Mouse (Mus musculus): ENCODE measurements around the gene F3. TPM values are rescaled to one million over a fixed set of nuclear protein-coding genes. Genes with fewer than 3 reads are reported as not detected.
"Not testable (repeated sequence)": the region's sequence is repeated elsewhere in the genome, so short reads cannot be mapped to it uniquely, and the experiment has no call there.

F3 gene
- polyA plus RNA-seq, 1 experiment from 2014 or later, result 7.8 TPM

GRCm38 (mm10) chr3:121739489-121740213, 16.3 kb downstream of the F3 start:
- Histone ChIP-seq H3K4me2 (ENCODE audit: low read depth, low read length) (no peak overlapping the region), H3K27ac (ENCODE audit: low read depth, low read length) (no peak overlapping the region), H3K9me3 (ENCODE audit: control insufficient read depth, low read length) (no peaks in the 10 kb centered on the region), H3K36me3 (ENCODE audit: control insufficient read depth, insufficient read depth, low read length) (no peaks in the 10 kb centered on the region), H3K4me3 (ENCODE audit: low read depth, low read length) (no peak overlapping the region), H3K27me3 (ENCODE audit: control insufficient read depth, insufficient read depth, low read length) (no peaks in the 10 kb centered on the region), H3K4me1 (ENCODE audit: control insufficient read depth, insufficient read depth, low read length) (0 out of 2 replicates have a peak, but pooled peaks cover 3% of the 10 kb centered on the region), H3K9ac (replicated peaks; ENCODE audit: low read depth, low read length) (no peak overlapping the region)
- ATAC-seq (ENCODE audit: low read depth), result no peak
- 70% methylated on average over 17 of the region's 17 CpGs for WGBS

GRCm38 (mm10) chr3:121741186-121741848, 18.0 kb downstream of the F3 start:
- not testable (repeated sequence) for H3K27ac ChIP-seq (ENCODE audit: low read depth, low read length); H3K4me1 ChIP-seq (ENCODE audit: control insufficient read depth, insufficient read depth, low read length); H3K4me2 ChIP-seq (ENCODE audit: low read depth, low read length); H3K4me3 ChIP-seq (ENCODE audit: low read depth, low read length); H3K27me3 ChIP-seq (ENCODE audit: control insufficient read depth, insufficient read depth, low read length); H3K36me3 ChIP-seq (ENCODE audit: control insufficient read depth, insufficient read depth, low read length); ATAC-seq (ENCODE audit: low read depth); H3K9me3 ChIP-seq (ENCODE audit: control insufficient read depth, low read length); H3K9ac ChIP-seq (replicated peaks; ENCODE audit: low read depth, low read length)
- WGBS, result 92% methylated on average over 4 of the region's 4 CpGs

- H3K36me3 ChIP-seq (ENCODE audit: control insufficient read depth, insufficient read depth, low read length); H3K27ac ChIP-seq (ENCODE audit: low read depth, low read length); ATAC-seq (ENCODE audit: low read depth); H3K4me1 ChIP-seq (ENCODE audit: control insufficient read depth, insufficient read depth, low read length); H3K9ac ChIP-seq (replicated peaks; ENCODE audit: low read depth, low read length); H3K4me3 ChIP-seq (ENCODE audit: low read depth, low read length); H3K4me2 ChIP-seq (ENCODE audit: low read depth, low read length); H3K9me3 ChIP-seq (ENCODE audit: control insufficient read depth, low read length); H3K27me3 ChIP-seq (ENCODE audit: control insufficient read depth, insufficient read depth, low read length): not testable (repeated sequence)
- 86% methylated on average over 10 of the region's 10 CpGs for WGBS
These were observed 31.2 kb downstream of the F3 start for GRCm38 (mm10) chr3:121754319-121755090.

GRCm38 (mm10) chr3:121755152-121755551, 31.8 kb downstream of the F3 start:
- no peak overlapping the region for H3K9ac ChIP-seq (replicated peaks; ENCODE audit: low read depth, low read length)
- no peaks in the 10 kb centered on the region for H3K4me1 ChIP-seq (ENCODE audit: control insufficient read depth, insufficient read depth, low read length)
- H3K4me3 ChIP-seq (ENCODE audit: low read depth, low read length), result no peak overlapping the region
- H3K27me3 ChIP-seq (ENCODE audit: control insufficient read depth, insufficient read depth, low read length), result no peaks in the 10 kb centered on the region
- WGBS, result 28% methylated on average over 3 of the region's 3 CpGs
- H3K4me2 ChIP-seq (ENCODE audit: low read depth, low read length), result no peak overlapping the region
- H3K36me3 ChIP-seq (ENCODE audit: control insufficient read depth, insufficient read depth, low read length), result no peaks in the 10 kb centered on the region
- no peaks in the 10 kb centered on the region for H3K9me3 ChIP-seq (ENCODE audit: control insufficient read depth, low read length)
- no peak overlapping the region for H3K27ac ChIP-seq (ENCODE audit: low read depth, low read length)
- peak; percentile 17; the same call in 1 of the 2 replicates for ATAC-seq (ENCODE audit: low read depth)

- Histone ChIP-seq H3K27ac (ENCODE audit: low read depth, low read length) (no peak overlapping the region), H3K4me3 (ENCODE audit: low read depth, low read length) (no peak overlapping the region), H3K9ac (replicated peaks; ENCODE audit: low read depth, low read length) (no peak overlapping the region), H3K36me3 (ENCODE audit: control insufficient read depth, insufficient read depth, low read length) (no peaks in the 10 kb centered on the region), H3K9me3 (ENCODE audit: control insufficient read depth, low read length) (no peaks in the 10 kb centered on the region), H3K27me3 (ENCODE audit: control insufficient read depth, insufficient read depth, low read length) (no peaks in the 10 kb centered on the region), H3K4me2 (ENCODE audit: low read depth, low read length) (no peak overlapping the region), H3K4me1 (ENCODE audit: control insufficient read depth, insufficient read depth, low read length) (no peaks in the 10 kb centered on the region)
- no peak for ATAC-seq (ENCODE audit: low read depth)
- WGBS, result 79% methylated on average over 7 of the region's 7 CpGs
These were observed 35.0 kb downstream of the F3 start for GRCm38 (mm10) chr3:121758373-121758772.

- H3K4me2 ChIP-seq (ENCODE audit: low read depth, low read length), result no peak overlapping the region
- WGBS, result 68% methylated on average over 4 of the region's 4 CpGs
- H3K27ac ChIP-seq (ENCODE audit: low read depth, low read length), result no peak overlapping the region
- no peak overlapping the region for H3K9ac ChIP-seq (replicated peaks; ENCODE audit: low read depth, low read length)
- H3K4me1 ChIP-seq (ENCODE audit: control insufficient read depth, insufficient read depth, low read length), result no peaks in the 10 kb centered on the region
- no peaks in the 10 kb centered on the region for H3K27me3 ChIP-seq (ENCODE audit: control insufficient read depth, insufficient read depth, low read length)
- no peak overlapping the region for H3K4me3 ChIP-seq (ENCODE audit: low read depth, low read length)
- peaks cover 26% of the 10 kb centered on the region for H3K36me3 ChIP-seq (ENCODE audit: control insufficient read depth, insufficient read depth, low read length)
- no peaks in the 10 kb centered on the region for H3K9me3 ChIP-seq (ENCODE audit: control insufficient read depth, low read length)
- peak; percentile 74; the same call in 1 of the 2 replicates for ATAC-seq (ENCODE audit: low read depth)
These were observed 38.9 kb downstream of the F3 start for GRCm38 (mm10) chr3:121762056-121762852.

- no peaks in the 10 kb centered on the region for H3K27me3 ChIP-seq (ENCODE audit: control insufficient read depth, insufficient read depth, low read length)
- H3K4me2 ChIP-seq (ENCODE audit: low read depth, low read length), result no peak overlapping the region
- H3K4me1 ChIP-seq (ENCODE audit: control insufficient read depth, insufficient read depth, low read length), result no peaks in the 10 kb centered on the region
- H3K27ac ChIP-seq (ENCODE audit: low read depth, low read length), result no peak overlapping the region
- no peak overlapping the region for H3K9ac ChIP-seq (replicated peaks; ENCODE audit: low read depth, low read length)
- H3K4me3 ChIP-seq (ENCODE audit: low read depth, low read length), result no peak overlapping the region
- no peak for ATAC-seq (ENCODE audit: low read depth)
- no peaks in the 10 kb centered on the region for H3K9me3 ChIP-seq (ENCODE audit: control insufficient read depth, low read length)
- H3K36me3 ChIP-seq (ENCODE audit: control insufficient read depth, insufficient read depth, low read length), result peaks cover 39% of the 10 kb centered on the region
These were observed 42.7 kb downstream of the F3 start for GRCm38 (mm10) chr3:121766048-121766447.

- Histone ChIP-seq H3K4me3 (ENCODE audit: low read depth, low read length) (no peak overlapping the region), H3K36me3 (ENCODE audit: control insufficient read depth, insufficient read depth, low read length) (peaks cover 44% of the 10 kb centered on the region), H3K9ac (replicated peaks; ENCODE audit: low read depth, low read length) (no peak overlapping the region), H3K9me3 (ENCODE audit: control insufficient read depth, low read length) (no peaks in the 10 kb centered on the region), H3K4me2 (ENCODE audit: low read depth, low read length) (no peak overlapping the region), H3K27me3 (ENCODE audit: control insufficient read depth, insufficient read depth, low read length) (no peaks in the 10 kb centered on the region), H3K27ac (ENCODE audit: low read depth, low read length) (no peak overlapping the region), H3K4me1 (ENCODE audit: control insufficient read depth, insufficient read depth, low read length) (no peaks in the 10 kb centered on the region)
- no peak for ATAC-seq (ENCODE audit: low read depth)
- 94% methylated on average over 5 of the region's 5 CpGs for whole genome bisulfite sequencing
These were observed 43.5 kb downstream of the F3 start for GRCm38 (mm10) chr3:121766818-121767217.

Measured in neural tube, embryonic 14.5 days (tissue).